Mouse (Mus musculus) kidney, adult 2 months (tissue): ENCODE data around the gene Ninj2.

ENCODE experiments used
- CTCF ChIP-seq: fragments of 200-500 bp; conservative IDR thresholded peaks from 2 replicates; pipeline ENCODE4 v1.5.1; 2011; ENCODE audit warnings: low read depth, mild to moderate bottlenecking, control low read depth, low read length, moderate library complexity, mixed read lengths; ENCODE audit not compliant: insufficient read depth, insufficient read length
- POLR2A ChIP-seq: fragments of 200-500 bp; IDR thresholded peaks from one replicate; pipeline ENCODE4 v1.6.1; 2011; ENCODE audit warnings: low read depth, low read length, control low read depth

DNA sequence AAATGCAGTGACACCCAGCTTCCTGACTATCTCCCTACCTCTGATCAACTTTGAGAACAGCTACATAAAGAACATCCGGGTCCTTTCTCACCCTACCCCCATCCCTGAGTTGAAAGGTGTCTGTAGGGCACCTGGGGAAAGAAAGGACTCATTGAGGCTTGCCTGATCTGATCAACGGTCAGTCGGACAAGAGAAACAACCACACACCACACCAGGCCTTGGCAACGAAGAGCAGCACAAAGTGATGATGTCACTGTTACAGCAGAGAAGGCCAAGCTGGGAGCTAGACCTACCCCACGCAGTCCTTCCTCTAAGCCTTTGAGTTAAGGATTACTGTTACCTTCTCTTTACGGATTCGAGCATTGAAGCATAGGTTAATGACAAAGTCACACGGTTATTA, 54.3 kb downstream of the Ninj2 start:
- TF ChIP-seq POLR2A: no peak
- no peak for TF ChIP-seq CTCF
